Mouse (Mus musculus) myocyte (in vitro differentiated cells): ENCODE data around the gene Parvb.

ENCODE experiments used
- E2F4 ChIP-seq: IDR thresholded peaks from one replicate; pipeline ENCODE4 v1.6.1; 2011; ENCODE audit warnings: mild to moderate bottlenecking, control low read depth, moderate library complexity; ENCODE audit not compliant: insufficient read depth
- MYOD1 ChIP-seq, 3 experiments: IDR thresholded peaks; one replicate each; pipeline ENCODE4 v1.6.1; 2011; ENCODE audit warnings: control low read depth in 2 of 3, low read depth in 2 of 3, mild to moderate bottlenecking in 2 of 3, moderate library complexity in 1 of 3; ENCODE audit not compliant: insufficient read length in 2 of 3, control insufficient read depth in 1 of 3
- POLR2A ChIP-seq: IDR thresholded peaks from one replicate; pipeline ENCODE4 v1.6.1; 2011; ENCODE audit warnings: low read depth, mild to moderate bottlenecking, control low read depth, moderate library complexity; ENCODE audit not compliant: insufficient read length
- POLR2AphosphoS2 ChIP-seq: IDR thresholded peaks from one replicate; pipeline ENCODE4 v1.6.1; 2011; ENCODE audit warnings: low read depth, control low read depth; ENCODE audit not compliant: insufficient read length
- SRF ChIP-seq: IDR thresholded peaks from one replicate; pipeline ENCODE4 v1.6.1; 2011; ENCODE audit warnings: low read depth; ENCODE audit not compliant: control insufficient read depth, insufficient read length
- USF1 ChIP-seq: IDR thresholded peaks from one replicate; pipeline ENCODE4 v1.6.1; 2011; ENCODE audit warnings: low read depth, mild to moderate bottlenecking, control low read depth, moderate library complexity

GRCm38 (mm10) chr15:84299662-84300333, 68.0 kb downstream of the Parvb start:
- TF ChIP-seq USF1 (no peak), POLR2A (no peak), SRF (no peak), POLR2AphosphoS2 (no peak), E2F4 (no peak), MYOD1 (IDR thresholded peaks at IDR 0.05; ENCODE audit: control insufficient read depth in 1 of 3, insufficient read length in 2 of 3, low read depth in 2 of 3) (no peak)
